Mouse (Mus musculus): ENCODE measurements around the gene Acad12.

Acad12 gene

DNA sequence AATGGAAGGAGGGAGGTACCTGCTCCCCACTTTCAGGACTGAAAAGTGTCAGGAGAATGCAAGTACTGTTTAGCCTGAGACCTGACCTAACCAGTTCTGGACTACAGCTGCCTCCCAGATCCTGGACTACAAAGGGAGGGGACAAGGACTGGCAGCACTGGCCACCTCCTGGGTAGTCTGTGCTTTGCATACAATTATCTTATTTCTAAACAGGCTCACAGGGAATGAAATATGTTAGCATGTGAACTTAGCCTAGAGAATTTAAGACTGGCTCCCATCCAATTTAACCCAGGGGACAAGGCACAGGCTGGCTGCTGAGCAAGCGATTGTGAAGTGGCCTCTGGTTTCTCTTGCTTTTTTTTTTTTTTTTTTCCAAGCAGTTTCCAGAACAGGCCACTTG is 48.0 kb downstream of the Acad12 start:
- ChIA-PET POLR2A (interaction anchor here in 2 of 4 experiments (1.2 to 1.3 kb wide), 2 partner anchors 19 to 265 kb away, joined by 3 to 5 read pairs; no protein-coding TSS in a partner anchor), CTCF (interaction anchor here in 2 of 4 experiments (0.6 kb wide), 2 partner anchors 16 to 93 kb away, joined by 3 read pairs; no protein-coding TSS in a partner anchor)

GRCm38 (mm10) chr5:121569881-121570420 is 48.8 kb downstream of the Acad12 start:
- ChIA-PET POLR2A (interaction anchor here in 3 of 4 experiments (0.6 to 1.3 kb wide), 4 partner anchors 20 to 891 kb away, joined by 3 to 4 read pairs (median 3); partner anchors contain the start of gene Aldh2 (in 1 of the 3)), CTCF (no interaction called here)

GRCm38 (mm10) chr5:121566035-121566681 is 52.6 kb downstream of the Acad12 start:
- ChIA-PET POLR2A (interaction anchor here in 3 of 4 experiments (0.5 to 2.4 kb wide), 12 partner anchors 10 to 964 kb away, joined by 3 to 9 read pairs (median 4); partner anchors contain the start of gene Aldh2 (in 1 of the 3)), CTCF (interaction anchor here in 3 of 4 experiments (0.5 to 1.8 kb wide), 6 partner anchors 20 to 466 kb away, joined by 3 to 8 read pairs (median 4); no protein-coding TSS in a partner anchor)

DNA sequence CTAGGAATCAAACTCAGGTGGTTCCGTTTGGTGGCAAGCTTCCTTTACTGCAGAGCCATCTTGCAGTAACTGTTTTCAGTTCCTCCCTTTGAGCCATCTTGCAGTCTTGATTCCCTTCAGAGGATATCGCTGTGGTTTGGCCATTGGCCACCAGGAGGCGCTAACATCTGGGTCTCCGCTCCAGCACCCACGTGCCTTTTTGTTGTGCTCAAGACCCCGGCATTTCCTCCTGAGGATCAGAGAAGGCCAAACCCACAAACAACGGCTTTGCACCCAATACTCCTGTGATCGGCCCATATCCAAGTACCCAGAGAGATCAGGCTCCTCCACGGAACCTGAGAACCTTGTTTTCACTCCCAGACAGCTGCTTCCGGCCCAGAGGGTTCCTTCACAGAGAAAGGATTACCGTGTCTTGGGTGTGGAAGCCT is 54.3 kb downstream of the Acad12 start:
- CTCF ChIA-PET = interaction anchor here (0.7 to 3.4 kb wide), 20 partner anchors 9 to 516 kb away, joined by 3 to 18 read pairs (median 4); partner anchors contain the start of gene Acad12 (in 1 of the 4)
- POLR2A ChIA-PET = interaction anchor here in 3 of 4 experiments (0.6 to 2.4 kb wide), 20 partner anchors 9 to 614 kb away, joined by 3 to 9 read pairs (median 3); partner anchors contain the start of genes Aldh2 (in 1 of the 3) and Naa25 (in 1 of the 3)

- CTCF ChIA-PET = interaction anchor here in 3 of 4 experiments (0.6 to 3.4 kb wide), 5 partner anchors 13 to 1020 kb away, joined by 3 to 18 read pairs (median 4); no protein-coding TSS in a partner anchor
- POLR2A ChIA-PET = interaction anchor here in 1 of 4 experiments (1.1 to 1.8 kb wide), 4 partner anchors 11 to 36 kb away, joined by 3 to 7 read pairs (median 4); partner anchors contain the start of genes Adam1a, Gm42878 and Mapkapk5
These were observed 56.3 kb downstream of the Acad12 start for GRCm38 (mm10) chr5:121562436-121562835.

- ChIA-PET POLR2A (interaction anchor here in 1 of 4 experiments (1.1 kb wide), 1 partner anchor 15 kb away, joined by 3 read pairs; no protein-coding TSS in a partner anchor), CTCF (no interaction called here)
These were observed 69.5 kb downstream of the Acad12 start for GRCm38 (mm10) chr5:121549196-121549595.

GRCm38 (mm10) chr5:121547084-121547483 is 71.7 kb downstream of the Acad12 start:
- POLR2A ChIA-PET = interaction anchor here in 3 of 4 experiments (0.6 to 3.0 kb wide), 22 partner anchors 8 to 343 kb away, joined by 3 to 13 read pairs (median 4); partner anchors contain the start of genes Erp29 (in 1 of the 3), Naa25 (in 1 of the 3) and Rpl6 (in 1 of the 3)
- CTCF ChIA-PET = interaction anchor here (0.5 to 1.8 kb wide), 13 partner anchors 14 to 1592 kb away, joined by 3 to 11 read pairs (median 4); partner anchors contain the start of gene Rasal1 (in 1 of the 4)

Measured in embryonic stem cell, embryonic (primary cell).